Mouse (Mus musculus) left cerebral cortex, postnatal 4 days (tissue): Measurements from ENCODE around the gene Ankrd27. TPM values are rescaled to one million over a fixed set of nuclear protein-coding genes. Genes with fewer than 3 reads are reported as not detected.
A peak's percentile ranks its signal among the peaks of the same experiment; 100 is the strongest.

Experiments
- DNase-seq: peaks from one replicate; pipeline ENCODE4 v3.0.0-alpha.2; 2022
- intact Hi-C: fragments of 180-260 bp; cut with DNase I; formaldehyde crosslinking; loops from one replicate; pipeline ENCODE4 v1.15.1; 2025
- total RNA-seq, 2 experiments: library from RNA; stranded (reverse); gene quantifications; 2 replicates each; pipeline ENCODE4 v1.2.3; 2021

The Ankrd27 gene
- total RNA-seq, 2 experiments from 2014 or later = 56.1 to 63.3 TPM

DNA sequence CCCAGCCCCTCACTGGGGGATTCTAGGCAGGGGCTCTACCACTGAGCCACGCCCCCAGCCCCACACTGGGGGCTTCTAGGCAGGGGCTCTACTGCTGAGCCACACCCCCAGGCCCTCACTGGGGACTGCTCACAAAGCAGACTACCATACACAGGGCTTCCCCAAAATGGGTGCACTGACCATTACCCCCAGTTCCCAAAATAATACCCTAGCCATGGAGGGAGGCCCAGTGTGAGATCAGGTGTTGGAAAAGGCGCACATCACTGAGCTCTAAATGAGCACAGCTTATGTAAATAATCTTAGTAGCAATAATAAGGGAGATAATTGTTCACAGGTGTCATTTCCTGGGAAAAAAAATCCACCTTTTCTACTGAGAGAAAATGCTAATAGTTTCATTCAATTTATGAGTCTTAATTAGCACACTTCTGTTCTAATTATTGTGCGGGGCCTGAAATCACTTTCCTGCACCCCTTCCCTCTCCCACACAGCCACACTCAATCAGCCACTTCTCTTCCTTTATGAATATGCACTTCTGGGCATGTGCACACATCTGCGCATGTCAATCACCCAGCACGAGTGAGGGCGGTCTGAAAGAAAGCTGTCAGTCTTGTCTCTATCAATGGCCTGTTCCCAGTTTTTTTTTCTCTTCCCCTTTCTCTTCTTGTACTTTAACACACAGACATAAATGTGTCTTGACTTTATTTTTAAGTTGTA lies 97.5 kb downstream of the Ankrd27 start:
- DNase-seq = no peak
- intact Hi-C loops = no loop called here

DNA sequence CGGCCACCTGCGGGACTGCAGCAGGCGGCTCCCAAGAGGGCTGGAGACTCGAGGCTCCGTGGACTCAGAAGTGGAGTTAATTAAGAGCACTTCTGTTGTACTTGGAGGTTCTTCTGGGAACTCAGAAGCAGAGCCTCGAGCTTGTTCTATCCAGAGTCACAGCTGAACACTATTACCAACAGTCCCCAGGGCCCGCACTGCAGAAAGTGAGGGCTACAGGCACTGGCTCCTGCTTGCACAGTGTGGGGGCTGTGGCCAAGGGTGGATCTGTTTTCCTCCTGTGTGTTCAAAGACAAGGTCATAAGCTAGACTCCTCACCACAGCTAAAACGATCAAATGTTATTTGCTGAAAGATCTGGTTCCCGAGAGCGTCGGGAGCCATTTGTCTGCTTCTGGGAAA lies 100.2 kb downstream of the Ankrd27 start:
- DNase-seq = no peak
- intact Hi-C loops = no loop called here

DNA sequence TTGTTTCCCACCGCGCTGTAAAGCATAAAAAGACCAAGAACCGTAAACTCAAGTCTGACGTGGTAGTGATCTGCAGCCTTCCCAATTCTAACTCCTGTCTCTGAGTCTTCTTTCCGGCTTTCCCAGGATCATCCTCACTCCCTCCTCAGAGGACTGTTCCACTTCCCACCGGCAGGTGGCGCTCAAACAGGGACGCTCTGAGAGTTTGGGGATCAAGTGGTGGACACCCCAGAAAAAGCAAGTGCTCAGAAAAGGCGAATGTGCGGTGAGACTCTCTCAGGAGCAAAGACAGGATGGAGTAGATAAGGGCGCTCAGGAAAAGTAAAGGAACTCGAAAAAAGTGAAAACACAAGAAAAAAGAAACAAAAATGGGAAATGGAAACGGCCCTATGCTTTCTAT lies 100.7 kb downstream of the Ankrd27 start:
- DNase-seq = peak; percentile 60
- intact Hi-C loops = no loop called here

DNA sequence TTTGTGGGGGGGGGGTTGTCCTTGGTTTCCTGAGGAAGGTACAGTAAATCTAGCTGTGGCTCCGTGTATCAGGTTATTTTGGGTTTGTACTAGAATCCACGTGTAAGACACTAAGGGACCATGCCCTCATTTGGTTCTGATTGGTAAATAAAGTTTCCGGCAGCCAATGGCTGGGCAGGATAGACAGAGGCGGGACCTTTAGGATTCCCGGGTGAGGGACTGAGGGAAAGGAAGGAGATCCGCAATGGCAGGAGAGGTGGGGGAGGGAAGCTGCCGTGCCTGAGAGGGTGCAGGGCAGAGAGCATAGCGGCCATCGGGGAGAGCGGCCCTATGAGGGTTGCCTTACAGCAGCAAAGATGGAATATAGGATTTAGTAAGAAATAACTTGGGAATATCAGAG lies 101.2 kb downstream of the Ankrd27 start:
- intact Hi-C loops = no loop called here

DNA sequence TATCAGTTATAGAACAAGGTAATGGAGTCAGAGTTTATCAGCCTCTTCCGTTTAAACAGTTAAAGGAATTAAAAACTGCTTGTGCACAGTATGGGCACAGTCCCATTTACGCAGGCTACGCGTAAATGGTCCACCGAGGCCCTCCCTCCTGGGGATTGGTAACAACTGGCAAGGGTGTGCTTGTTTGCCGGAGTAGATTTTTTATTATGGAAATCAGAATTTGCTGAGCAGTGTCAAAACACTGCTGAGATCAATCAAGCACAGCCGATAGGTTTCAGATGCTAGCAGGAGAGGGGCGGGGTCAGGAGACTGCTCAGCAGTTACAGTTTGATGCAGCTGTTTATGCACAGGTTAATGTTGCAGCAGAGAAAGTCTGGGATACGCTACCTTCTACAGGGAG lies 102.2 kb downstream of the Ankrd27 start:
- no peak for DNase-seq
- intact Hi-C loops = no loop called here

More for the DNA sequence above, 101.2 kb downstream of the Ankrd27 start:
- DNase-seq = peak; percentile 22

Other genes with a start within 250 kb of the Ankrd27 start
- 10 to 100 TPM in 1 of 2 experiments, 1 to 10 TPM in 1; 9.7 to 11.0 TPM for gene Faap24, start 189.4 kb upstream of the Ankrd27 start, total RNA-seq
- gene Cep89, start 189.2 kb upstream of the Ankrd27 start, total RNA-seq = 10 to 100 TPM; 25.4 to 29.5 TPM
- gene Slc7a9, start 137.4 kb upstream of the Ankrd27 start, total RNA-seq = not detected
- gene Tdrd12, start 48.5 kb upstream of the Ankrd27 start, total RNA-seq = under 1 TPM; 0.38 to 0.66 TPM
- 10 to 100 TPM; 59.2 to 60.1 TPM for gene Nudt19, start 29.9 kb upstream of the Ankrd27 start, total RNA-seq
- gene Rgs9bp, start 662 bp upstream of the Ankrd27 start, total RNA-seq = 1 to 10 TPM; 2.3 to 2.6 TPM
- gene Pdcd5, start 61.3 kb downstream of the Ankrd27 start, total RNA-seq = 100 to 1,000 TPM; 110 to 114 TPM
- gene Dpy19l3, start 168.2 kb downstream of the Ankrd27 start, total RNA-seq = 10 to 100 TPM; 61.0 to 65.0 TPM
- 10 to 100 TPM; 34.3 to 36.5 TPM for gene Zfp507, start 216.8 kb downstream of the Ankrd27 start, total RNA-seq